Mouse (Mus musculus): ENCODE results near the gene Tmem248.
"Not testable (repeated sequence)": the region's sequence is repeated elsewhere in the genome, so short reads cannot be mapped to it uniquely, and the experiment has no call there.

The Tmem248 gene

DNA sequence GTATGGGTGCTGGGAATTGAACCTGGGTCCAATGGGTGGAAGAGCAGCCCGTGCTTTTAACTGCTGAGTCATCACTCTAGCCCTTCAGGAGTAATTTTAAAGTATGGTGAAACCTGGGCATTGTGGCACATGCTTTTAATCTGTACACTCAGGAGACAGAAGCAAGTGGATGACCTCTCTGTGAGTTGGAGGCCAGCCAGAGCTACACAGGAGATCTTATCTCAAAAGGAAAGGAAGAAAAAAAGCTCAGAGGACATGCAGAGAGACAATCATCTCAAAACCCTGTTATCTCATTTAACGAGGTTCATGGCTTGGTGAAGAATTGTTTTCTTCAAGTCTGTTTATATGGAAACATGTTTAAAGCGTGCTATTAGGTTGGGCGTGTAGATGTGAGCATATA is 12.9 kb upstream of the Tmem248 start:
- no peak for DNase-seq (ENCODE audit: low read depth, low spot score)

DNA sequence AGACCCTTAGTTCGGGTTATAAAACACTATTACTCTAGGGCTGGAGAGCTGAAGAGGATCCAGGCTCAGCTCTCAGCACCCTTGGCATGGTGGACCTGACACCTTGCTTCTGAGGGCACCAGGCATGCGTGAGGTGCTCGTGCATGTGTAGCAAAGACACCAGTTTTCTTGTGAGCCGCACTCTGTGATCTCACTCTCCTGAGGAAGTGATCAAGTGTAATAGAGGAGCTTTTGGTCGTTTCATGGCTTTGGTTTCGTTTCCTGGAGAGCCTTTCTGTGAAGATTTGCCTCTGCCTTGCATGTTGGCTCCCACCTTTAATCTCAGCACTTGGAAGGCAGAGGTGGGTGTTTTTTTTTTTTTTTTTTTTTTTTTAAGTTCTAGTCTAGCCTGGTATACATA is 12.3 kb upstream of the Tmem248 start:
- DNase-seq (ENCODE audit: low read depth, low spot score) = no peak

DNA sequence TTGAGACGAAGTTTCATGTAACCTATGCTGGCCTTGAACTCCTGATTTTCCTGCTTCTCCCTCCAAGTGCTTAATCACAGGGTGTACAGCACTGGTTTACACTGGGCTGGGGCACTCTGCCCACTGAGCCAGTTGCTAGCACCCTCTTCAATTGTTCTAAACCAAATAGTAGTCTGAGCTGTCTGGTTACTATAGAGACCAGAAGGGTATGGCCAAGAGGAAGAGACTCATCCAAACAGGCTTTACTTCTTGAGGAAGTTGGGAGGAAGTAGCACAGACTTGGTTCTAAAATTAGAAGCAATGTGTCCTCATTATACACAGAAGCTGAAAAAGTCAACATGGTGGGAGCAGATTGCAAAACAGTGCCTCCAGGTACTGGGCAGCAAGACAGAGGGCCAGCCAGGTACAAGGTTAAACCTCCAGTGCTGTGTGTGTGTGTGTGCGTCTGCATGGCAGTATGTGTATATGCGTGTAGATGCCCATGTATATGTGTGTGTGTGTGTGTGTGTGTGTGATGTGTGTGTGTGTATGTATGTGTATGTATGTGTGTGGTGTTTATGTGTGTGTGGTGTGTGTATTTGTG is 11.3 kb upstream of the Tmem248 start:
- no peak for DNase-seq (ENCODE audit: low read depth, low spot score)

- no peak for DNase-seq (ENCODE audit: low read depth, low spot score)
Measured at GRCm38 (mm10) chr5:130207299-130207698, 9.6 kb upstream of the Tmem248 start.

GRCm38 (mm10) chr5:130212956-130213355 is 3.9 kb upstream of the Tmem248 start:
- DNase-seq (ENCODE audit: low read depth, low spot score) = no peak

- DNase-seq (ENCODE audit: low read depth, low spot score) = no peak
Measured at GRCm38 (mm10) chr5:130217406-130217805, 525 bp downstream of the Tmem248 start.

DNA sequence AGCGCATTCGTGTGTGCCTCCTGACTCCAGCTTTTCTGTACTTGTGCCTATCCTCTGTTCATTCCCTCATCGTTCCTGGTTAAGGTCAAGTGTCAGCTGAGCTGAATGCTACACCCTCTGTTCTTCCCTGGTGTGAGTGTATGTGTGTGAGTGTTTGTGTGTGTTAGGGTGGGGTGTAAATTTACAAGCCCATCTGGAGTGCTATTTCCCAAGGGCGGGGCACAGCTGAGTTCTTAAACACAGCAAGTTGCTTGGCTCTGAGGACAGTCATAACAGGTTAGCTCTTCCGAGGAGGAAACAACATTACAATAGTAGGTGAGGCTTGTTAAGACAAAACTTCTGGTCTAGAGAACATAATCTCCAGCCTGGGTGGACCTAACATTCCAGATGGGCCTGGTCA is 1.5 kb downstream of the Tmem248 start:
- no peak for DNase-seq (ENCODE audit: low read depth, low spot score)

- DNase-seq (ENCODE audit: low read depth, low spot score) = no peak
Measured at GRCm38 (mm10) chr5:130221316-130221715, 4.4 kb downstream of the Tmem248 start.

- peak; percentile 23 for DNase-seq (ENCODE audit: low read depth, low spot score)
Measured at GRCm38 (mm10) chr5:130221760-130222145, 4.9 kb downstream of the Tmem248 start.

GRCm38 (mm10) chr5:130222146-130223004 is 5.5 kb downstream of the Tmem248 start:
- DNase-seq (ENCODE audit: low read depth, low spot score) = peak; percentile 76

- DNase-seq (ENCODE audit: low read depth, low spot score) = no peak
Measured at GRCm38 (mm10) chr5:130226790-130227189, 9.9 kb downstream of the Tmem248 start.

DNA sequence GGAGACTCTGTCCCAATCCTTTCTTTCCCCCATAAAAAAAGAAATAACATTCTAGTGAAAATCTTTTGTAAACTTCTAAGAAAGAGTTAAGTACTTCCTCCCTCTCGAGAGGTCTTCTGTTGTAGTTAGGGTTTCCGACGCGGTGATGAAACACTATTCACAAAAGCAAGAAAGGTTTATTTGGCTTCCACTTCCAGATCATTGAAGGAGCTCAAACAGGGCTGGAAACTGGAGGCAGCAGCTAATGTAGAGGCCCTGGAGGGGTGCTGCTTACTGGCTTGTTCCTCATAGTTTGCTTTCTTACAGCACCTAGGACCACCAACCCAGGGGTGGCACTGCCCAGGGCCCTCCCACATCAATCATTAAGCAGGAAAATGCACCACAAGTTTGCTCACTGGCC is 11.2 kb downstream of the Tmem248 start:
- DNase-seq (ENCODE audit: low read depth, low spot score) = no peak

DNA sequence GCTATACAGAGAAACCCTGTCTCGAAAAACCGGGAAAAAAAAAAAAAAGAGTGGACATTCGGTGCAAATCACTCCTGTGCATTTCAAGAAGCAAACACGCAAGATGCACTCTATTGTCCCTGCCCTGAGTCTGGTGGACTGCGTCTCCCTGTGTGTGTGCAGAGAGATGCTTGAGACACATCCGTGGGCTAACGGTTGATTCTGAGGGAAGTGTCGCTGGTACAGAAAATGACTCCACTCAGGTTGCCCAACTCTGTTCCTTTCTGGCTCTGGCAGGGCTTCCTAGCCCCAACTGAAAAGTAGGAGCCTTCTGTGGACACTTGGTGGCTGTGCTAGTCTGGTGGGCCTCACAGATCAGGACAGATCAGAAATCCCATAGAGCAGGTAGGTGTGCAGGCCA is 19.4 kb downstream of the Tmem248 start:
- DNase-seq (ENCODE audit: low read depth, low spot score) = no peak

DNA sequence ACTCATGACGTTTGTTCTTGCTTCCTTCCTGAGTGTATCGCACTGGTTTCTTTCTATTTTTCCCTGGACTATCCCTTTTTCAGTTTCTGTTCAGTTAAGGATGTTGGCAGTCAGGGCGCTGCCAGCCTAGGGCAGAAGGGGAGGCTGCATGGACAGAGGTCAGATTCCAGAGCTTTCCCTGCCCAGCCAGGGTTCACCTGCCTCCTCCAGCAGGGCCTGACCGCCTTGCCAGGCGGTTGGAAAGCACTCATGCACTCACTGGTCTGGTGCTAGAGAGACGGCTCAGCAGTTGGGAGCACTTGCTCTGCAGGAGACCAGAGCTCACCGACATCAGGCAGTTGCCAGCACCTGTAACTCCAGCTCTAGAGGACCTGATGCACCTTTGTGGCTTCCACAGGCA is 22.4 kb downstream of the Tmem248 start:
- DNase-seq (ENCODE audit: low read depth, low spot score) = no peak

DNA sequence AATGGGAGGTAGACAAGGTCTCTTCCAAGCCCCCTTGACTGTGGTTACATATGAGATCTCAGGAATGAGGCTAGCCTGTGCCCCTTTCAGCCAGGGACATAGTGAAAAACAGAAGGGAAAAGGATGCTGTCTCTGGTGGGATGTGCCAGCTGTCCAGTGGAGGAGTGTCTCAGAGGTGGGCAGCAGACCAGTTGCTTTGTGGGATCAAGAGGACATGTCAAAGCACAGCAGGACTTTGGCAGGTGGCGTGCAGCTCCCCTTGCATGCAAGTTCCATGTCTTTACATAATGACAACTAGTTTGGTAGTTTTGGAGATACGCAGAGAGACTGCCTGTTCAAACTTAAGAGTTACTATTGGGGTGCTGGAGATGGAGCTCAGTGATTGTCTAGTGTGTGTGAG is 23.0 kb downstream of the Tmem248 start:
- no peak for DNase-seq (ENCODE audit: low read depth, low spot score)

DNA sequence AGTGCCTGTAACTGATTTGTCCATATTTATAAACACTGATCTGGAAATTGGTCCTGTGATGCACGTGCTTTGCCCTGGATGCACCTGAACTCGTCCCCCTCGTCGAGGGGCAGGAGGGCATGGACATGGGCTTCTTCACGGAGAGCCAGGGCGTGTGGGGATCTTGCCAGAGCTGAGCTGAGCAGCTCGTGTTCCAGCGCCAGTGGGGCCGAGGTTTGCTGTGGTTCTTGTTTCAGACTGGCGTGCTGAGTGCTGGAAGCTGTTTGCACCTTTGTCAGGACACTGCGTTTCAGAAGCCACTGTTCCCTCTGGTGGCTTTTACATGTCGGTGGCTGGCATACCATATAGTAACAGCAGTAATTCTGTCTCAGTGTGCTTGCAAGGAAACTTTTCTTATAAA is 24.5 kb downstream of the Tmem248 start:
- DNase-seq (ENCODE audit: low read depth, low spot score) = no peak

GRCm38 (mm10) chr5:130247823-130248222 is 30.9 kb downstream of the Tmem248 start:
- no peak for DNase-seq (ENCODE audit: low read depth, low spot score)

DNA sequence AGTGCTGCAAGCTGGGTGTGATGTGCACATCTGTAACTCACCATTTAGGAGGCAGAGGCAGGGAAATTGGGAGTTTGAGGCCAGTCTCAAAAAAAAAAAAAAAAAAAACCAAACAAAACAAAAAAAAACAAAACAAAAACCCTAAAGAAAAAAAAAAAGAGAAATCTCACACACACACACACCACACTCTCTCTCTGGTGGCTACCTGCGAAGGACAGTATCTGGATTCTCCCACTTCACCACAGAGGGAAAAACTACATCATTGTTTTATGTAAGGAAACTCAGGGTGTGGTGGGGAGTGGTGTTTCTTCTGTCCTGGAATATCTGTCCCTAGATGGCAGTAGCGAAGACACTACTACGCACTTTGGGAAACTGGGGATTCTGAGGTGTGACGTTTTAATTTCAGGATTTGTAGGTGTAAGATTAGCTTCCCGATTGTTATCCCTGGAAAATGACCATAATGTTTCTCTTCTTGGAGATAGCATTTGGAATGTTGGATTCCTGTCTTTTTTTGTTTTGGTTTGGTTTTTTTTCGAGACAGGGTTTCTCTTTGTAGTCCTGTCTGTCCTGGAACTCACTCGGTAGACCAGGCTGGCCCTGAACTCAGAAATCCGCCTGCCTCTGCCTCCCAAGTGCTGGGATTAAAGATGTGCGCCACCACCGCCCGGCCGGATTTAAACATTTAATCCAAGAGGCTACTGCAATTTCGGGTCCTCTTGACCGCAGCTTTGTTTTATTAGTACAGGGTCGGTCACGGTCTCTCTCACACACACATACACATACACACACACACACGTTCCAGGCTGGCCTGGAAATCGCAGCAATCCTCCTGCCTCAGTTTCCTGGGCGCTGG is 37.5 kb downstream of the Tmem248 start:
- peak; percentile 56 for DNase-seq (ENCODE audit: low read depth, low spot score)

DNA sequence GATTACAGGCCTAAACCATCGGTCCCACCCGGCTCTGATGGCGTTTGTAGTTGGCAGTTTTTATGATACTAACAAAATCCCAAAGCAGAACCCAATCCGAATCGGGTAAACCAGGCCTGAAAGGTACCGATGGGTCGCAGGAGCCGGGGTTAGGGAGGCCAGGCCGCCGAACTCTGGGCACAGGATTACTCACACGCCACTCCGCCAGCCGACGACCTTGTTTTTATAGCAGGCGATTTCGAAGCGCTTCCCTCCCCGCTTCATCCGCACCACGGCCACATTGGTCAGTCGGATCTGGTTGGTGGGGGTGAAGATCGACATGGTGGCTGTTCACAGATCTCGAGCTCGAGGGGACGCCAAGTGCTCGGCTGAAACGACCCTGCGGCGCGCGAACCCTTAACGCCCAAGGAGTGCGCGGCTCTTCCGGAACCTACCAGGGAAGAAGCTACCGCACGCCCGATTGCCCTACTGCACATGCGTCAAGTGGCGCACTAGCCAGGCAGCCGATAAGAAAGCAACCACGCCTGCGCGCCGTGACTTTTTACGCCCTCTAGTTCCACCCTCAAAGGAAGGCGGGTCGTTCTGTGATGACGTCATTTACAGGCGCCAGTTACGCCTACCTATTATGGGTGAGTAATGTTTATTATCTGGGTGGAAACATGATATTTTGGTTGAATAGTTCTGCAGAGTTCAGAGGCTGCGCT is 38.3 kb downstream of the Tmem248 start, which contains the start of the genes Sbds and Tyw1:
Gene Sbds (minus strand): TSS at position 514 of the 704 bp plus-strand sequence.
Gene Tyw1 (plus strand): TSS at position 603 of the 704 bp plus-strand sequence.
- DNase-seq (ENCODE audit: low read depth, low spot score) = peak; percentile 99

GRCm38 (mm10) chr5:130255799-130256525 is 39.1 kb downstream of the Tmem248 start:
- not testable (repeated sequence) for DNase-seq (ENCODE audit: low read depth, low spot score)
